Mouse (Mus musculus): ENCODE measurements around the gene Cdk20.
"Not testable (repeated sequence)": the region's sequence is repeated elsewhere in the genome, so short reads cannot be mapped to it uniquely, and the experiment has no call there.

The Cdk20 gene

DNA sequence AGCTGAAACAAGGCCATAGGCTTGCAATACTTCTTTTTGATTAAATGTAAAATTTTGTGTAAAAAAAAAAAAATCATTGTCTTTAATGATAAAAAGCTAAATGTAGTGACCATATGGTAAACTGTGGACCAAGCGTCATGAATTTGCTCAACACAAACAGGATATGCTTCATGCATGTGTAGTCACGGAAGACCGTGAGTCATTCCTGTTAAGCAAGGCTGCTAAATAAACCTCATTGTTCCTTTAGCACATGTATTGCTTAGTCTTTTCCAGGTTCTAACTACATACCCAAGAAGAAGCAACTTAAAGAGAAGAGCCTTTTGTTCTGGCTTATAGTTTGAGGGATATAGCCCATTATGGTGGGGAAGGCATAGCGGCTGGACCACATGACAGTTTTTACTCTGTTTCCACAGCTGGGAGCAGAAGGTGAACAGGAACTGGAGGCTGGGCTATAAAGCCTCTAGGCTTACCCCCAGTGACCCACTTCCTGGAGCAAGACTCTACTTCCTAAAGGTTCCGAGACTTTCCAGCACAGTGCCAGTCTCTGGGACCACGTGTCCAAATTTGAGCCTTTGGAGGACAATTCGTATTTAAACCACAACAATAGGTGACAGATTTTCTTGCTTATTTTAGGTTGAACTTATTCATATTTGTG, 10.0 kb upstream of the Cdk20 start:
- DNase-seq (ENCODE audit: low spot score in 2 of 2), result no peak

DNA sequence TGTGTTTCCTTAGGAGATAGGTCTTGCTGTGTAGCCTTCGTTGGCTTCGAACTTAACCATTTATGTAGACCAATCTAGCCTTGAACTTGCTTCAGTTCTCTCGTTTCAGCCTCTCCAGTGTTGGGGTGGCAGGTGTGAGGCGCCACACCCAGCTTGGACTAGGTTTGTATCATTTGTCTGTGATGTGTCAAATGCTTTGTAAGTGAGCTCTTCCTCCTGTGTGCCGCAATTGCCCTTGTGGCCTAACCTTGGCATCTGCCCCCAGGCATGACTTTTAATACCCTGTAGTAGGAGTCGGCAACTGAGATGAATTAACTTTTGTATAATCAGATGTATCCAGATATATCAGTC, 9.5 kb upstream of the Cdk20 start:
- no peak for DNase-seq (ENCODE audit: low spot score in 2 of 2)

DNA sequence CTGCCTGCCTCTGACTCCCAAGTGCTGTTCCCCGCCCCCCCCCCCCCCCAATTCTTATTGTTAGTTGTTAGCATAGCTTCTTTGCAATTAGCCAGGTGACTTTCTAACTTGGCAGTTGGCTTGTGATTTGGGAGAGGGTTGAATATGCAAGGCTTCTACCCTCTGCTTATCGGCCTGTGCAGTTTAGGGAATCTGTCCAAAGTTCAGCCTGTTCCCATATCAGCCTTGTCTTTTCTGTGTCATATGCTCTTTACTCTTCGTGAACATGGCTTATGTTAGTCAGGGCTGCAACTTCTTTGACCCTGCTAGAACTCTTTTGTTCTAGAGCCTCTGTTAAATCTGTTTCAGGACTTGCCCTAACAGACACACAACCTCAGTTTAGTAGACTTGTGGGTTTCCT, 7.8 kb upstream of the Cdk20 start:
- DNase-seq (ENCODE audit: low spot score in 2 of 2), result no peak

DNA sequence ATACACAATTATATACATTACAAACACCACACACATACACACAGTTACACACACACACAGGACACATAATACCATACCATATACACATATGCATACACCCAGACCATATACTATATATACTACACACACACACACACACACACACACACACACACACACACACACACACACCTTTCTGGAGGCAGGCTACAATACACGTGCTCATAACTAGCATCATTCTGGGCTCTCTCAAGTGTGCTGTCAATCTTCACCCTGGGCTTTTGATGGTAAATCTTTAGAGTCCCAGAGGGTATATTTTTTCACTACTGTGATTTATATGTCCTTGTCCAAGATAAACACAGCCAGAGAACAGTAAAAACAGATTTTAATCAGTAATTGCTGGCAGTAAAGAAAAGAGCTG, 6.8 kb upstream of the Cdk20 start:
- no peak for DNase-seq (ENCODE audit: low spot score in 2 of 2)

GRCm38 (mm10) chr13:64429328-64429727, 2.8 kb upstream of the Cdk20 start:
- DNase-seq (ENCODE audit: low spot score in 2 of 2), result no peak

DNA sequence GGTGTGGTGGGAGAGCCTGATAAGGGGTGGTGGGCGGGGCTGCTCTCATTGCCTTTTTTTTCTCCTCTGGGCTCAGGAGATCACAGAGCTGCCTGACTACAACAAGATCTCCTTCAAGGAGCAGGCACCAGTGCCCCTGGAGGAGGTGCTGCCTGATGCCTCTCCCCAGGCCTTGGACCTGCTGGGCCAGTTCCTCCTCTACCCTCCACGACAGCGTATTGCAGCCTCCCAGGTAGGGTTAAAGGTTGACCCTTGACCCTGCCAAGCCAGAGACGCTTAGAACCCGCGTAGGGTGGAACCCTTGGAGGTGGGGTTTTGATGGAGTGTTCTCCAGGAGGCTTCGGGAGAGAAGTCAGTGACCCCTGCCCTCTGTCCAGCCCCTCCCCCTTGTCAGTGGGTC, 5.7 kb downstream of the Cdk20 start:
- DNase-seq (ENCODE audit: low spot score in 2 of 2), result no peak

GRCm38 (mm10) chr13:64438863-64439452, 6.8 kb downstream of the Cdk20 start:
- DNase-seq (ENCODE audit: low spot score in 2 of 2), result peak in 1 of 2 experiments; percentile 73

GRCm38 (mm10) chr13:64439471-64439870, 7.4 kb downstream of the Cdk20 start:
- no peak for DNase-seq (ENCODE audit: low spot score in 2 of 2)

- DNase-seq (ENCODE audit: low spot score in 2 of 2), result no peak
Observed at GRCm38 (mm10) chr13:64440592-64440991, 8.5 kb downstream of the Cdk20 start.

- DNase-seq (ENCODE audit: low spot score in 2 of 2), result peak in 1 of 2 experiments; percentile 79
Observed at GRCm38 (mm10) chr13:64443263-64443894, 11.3 kb downstream of the Cdk20 start.

DNA sequence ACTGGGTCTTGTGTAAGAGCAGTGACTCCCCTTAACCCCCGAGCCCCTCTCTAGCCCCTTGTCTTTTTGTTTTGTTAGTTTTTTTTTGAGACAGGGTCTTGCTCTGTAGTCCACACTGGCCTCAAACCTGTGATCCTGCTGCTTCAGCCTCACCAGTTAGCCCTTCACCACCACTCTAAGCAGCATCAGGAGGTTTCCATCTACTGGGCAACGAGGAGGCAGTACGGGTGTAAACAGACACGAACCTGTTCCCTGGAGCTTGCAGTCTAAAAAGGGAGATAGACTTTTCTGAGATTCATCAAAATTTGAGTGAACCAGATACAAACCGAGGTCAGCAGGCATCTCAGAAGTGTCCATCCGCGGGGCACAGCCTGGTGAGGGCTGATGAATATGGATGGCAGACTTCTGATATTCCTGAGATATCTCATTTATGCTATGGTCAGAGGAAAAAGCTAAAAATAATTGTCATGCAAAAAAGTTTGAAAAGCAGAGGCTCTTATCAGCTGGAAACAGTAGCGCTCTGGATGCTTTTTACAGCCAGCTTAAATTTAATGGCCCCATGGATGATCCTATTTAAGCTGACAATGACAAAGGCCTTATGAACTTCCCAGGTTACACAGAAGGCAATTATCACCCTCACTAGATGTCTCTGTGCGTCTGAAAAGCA, 13.3 kb downstream of the Cdk20 start:
- DNase-seq (ENCODE audit: low spot score in 2 of 2), result no peak

DNA sequence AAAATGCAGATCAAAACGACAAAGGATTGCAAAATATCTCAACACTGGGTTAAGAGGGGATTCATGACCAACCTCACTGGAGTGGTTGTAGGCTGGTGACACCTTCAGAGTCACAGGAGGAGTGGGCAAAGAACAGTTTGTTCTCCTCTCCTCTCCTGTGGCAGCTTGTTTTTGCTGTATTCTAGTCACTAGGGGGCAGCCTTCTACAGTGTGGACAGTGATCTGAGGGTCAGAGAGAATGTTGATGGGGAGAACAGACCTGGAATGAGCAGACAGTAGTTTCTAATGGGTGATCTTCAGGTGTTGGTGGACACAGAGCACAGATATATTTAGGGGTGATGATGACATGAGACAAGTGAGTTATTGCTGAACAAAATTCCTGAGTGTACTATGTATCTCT, 15.8 kb downstream of the Cdk20 start:
- peak in 1 of 2 experiments; percentile 40 for DNase-seq (ENCODE audit: low spot score in 2 of 2)

GRCm38 (mm10) chr13:64448729-64449128, 16.6 kb downstream of the Cdk20 start:
- DNase-seq (ENCODE audit: low spot score in 2 of 2), result no peak

DNA sequence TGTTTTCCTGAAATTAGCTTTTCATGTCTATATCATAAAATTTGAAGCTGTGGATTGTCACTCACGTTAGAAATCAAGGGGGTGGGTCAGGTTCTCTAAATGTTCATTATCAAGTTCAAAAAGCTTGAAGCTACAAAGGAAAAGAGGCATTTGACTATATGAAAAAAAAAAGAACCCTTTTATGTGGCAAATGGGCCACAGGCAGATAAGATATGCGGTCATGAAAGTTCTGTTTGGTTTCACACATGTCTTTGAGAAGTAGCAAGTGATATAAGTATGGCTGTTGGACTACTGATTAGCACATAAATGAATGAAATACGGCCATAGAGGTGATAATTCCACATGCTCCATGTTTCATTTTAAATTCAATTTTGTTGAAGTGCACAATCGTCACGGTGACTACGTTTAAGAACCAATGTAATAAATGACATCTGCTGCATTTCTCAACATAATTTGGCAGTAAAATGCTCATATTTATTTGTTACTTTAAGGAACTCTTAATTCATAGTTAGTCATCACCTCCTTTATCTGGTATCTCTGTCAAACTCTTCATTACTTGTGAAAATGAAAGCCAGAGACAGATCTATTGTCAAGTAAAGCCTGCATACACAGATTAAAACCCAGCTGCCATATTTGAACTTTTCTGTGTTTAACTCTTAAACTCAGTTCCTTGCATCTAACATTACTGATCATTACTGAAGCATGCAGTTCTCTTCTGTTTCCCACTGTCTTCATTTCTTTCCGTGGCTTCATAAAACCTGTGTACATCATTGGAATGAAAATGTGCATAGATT, 18.1 kb downstream of the Cdk20 start:
- DNase-seq (ENCODE audit: low spot score in 2 of 2), result no peak

GRCm38 (mm10) chr13:64457225-64457978, 25.3 kb downstream of the Cdk20 start:
- DNase-seq (ENCODE audit: low spot score in 2 of 2), result not testable (repeated sequence)

GRCm38 (mm10) chr13:64458181-64458580, 26.1 kb downstream of the Cdk20 start:
- DNase-seq (ENCODE audit: low spot score in 2 of 2), result no peak

GRCm38 (mm10) chr13:64462581-64462980, 30.5 kb downstream of the Cdk20 start:
- no peak for DNase-seq (ENCODE audit: low spot score in 2 of 2)

GRCm38 (mm10) chr13:64465166-64465565, 33.1 kb downstream of the Cdk20 start:
- DNase-seq (ENCODE audit: low spot score in 2 of 2), result no peak

DNA sequence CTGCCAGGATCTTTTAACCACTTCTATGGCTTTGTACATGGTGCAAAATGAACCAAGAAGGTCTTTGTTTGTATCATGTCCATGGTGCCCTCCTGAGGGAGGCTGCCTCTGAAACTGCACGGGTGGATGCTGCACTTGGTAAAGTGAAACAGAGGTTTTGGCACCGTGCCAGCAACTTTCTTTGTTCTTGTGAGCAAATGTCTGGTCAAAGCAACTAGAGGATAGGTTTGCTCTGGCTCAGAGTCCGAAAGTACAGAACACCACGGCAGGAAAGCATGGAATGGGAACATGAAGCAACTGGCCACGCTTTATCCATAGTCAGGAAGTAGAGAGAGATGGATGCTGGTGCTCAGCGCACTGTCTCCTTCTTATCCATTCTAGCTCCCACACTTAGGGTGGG, 35.8 kb downstream of the Cdk20 start:
- no peak for DNase-seq (ENCODE audit: low spot score in 2 of 2)

DNA sequence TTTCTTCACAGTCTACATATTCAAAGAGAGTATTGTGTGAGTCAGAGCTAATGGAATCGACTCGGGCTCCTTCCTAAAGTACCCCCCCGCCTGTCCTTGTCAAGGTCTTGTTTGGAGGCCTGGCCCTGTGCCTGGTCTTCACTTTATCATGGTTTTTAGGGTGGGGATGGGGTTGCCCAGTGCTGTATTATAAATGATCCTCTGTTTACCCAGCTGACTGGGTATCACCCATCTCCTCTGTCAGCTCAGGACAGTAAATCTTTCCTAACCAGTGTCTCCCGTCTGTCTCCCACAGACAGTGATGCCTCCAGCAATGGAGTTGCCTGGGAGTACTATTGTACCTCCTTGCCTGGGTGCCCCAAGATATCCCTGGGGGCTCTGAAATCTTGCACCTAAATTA, 45.9 kb downstream of the Cdk20 start:
- DNase-seq (ENCODE audit: low spot score in 2 of 2), result no peak

GRCm38 (mm10) chr13:64479960-64480359, 47.8 kb downstream of the Cdk20 start:
- DNase-seq (ENCODE audit: low spot score in 2 of 2), result no peak

All from left cerebral cortex, adult 9 months (tissue).